Mouse (Mus musculus): Measurements from ENCODE around the gene Pwp2. TPM values are rescaled to one million over a fixed set of nuclear protein-coding genes. Genes with fewer than 3 reads are reported as not detected.

The Pwp2 gene
- polyA plus RNA-seq, 1 experiment from 2014 or later, result 4.2 TPM

GRCm38 (mm10) chr10:78224136-78224535 lies 39.2 kb upstream of the Pwp2 start:
- Histone ChIP-seq H3K4me1 (replicated peaks; ENCODE audit: control insufficient read depth, insufficient read depth, low read length) (no peaks in the 10 kb centered on the region; the same call in 1 of the 2 replicates), H3K27me3 (replicated peaks; ENCODE audit: control insufficient read depth, insufficient read depth, low read length) (no peaks in the 10 kb centered on the region), H3K9me3 (ENCODE audit: control insufficient read depth) (no peaks in the 10 kb centered on the region), H3K4me2 (replicated peaks; ENCODE audit: low read depth) (no peak overlapping the region), H3K9ac (ENCODE audit: low read depth, low read length) (no peak overlapping the region), H3K4me3 (ENCODE audit: low read depth, low read length) (no peak overlapping the region), H3K27ac (ENCODE audit: low read depth, low read length) (no peak overlapping the region), H3K36me3 (ENCODE audit: control insufficient read depth, insufficient read depth) (peaks cover 39% of the 10 kb centered on the region)
- ATAC-seq, result no peak
- WGBS, result 90% methylated on average over 6 of the region's 6 CpGs
- no peak for TF ChIP-seq CTCF (IDR thresholded peaks at IDR 0.05; ENCODE audit: low read depth)

DNA sequence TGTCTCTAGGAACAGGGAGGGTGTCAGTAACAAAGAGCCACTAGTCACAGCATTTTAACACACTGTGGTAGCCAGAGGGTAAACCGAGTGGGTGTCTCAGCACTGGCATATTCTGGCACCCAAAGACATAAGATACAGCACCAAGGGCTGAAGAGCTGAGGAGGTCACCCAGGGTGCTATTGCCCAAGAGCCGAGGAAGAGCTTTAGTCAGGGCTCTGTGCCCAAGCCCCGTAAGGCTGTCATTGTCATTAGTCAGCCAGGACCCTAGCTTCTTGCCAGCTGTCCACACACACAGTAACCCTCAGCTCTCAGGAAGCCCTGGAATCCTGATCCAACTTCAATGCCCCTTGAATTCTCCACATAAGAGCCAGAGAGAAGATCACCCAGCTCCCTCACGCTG lies 38.0 kb upstream of the Pwp2 start:
- Histone ChIP-seq H3K36me3 (ENCODE audit: control insufficient read depth, insufficient read depth) (peaks cover 49% of the 10 kb centered on the region), H3K4me3 (ENCODE audit: low read depth, low read length) (no peak overlapping the region), H3K27ac (ENCODE audit: low read depth, low read length) (no peak overlapping the region), H3K27me3 (replicated peaks; ENCODE audit: control insufficient read depth, insufficient read depth, low read length) (no peaks in the 10 kb centered on the region), H3K9ac (ENCODE audit: low read depth, low read length) (no peak overlapping the region), H3K9me3 (ENCODE audit: control insufficient read depth) (no peaks in the 10 kb centered on the region), H3K4me2 (replicated peaks; ENCODE audit: low read depth) (no peak overlapping the region), H3K4me1 (replicated peaks; ENCODE audit: control insufficient read depth, insufficient read depth, low read length) (no peaks in the 10 kb centered on the region; the same call in 1 of the 2 replicates)
- TF ChIP-seq CTCF (IDR thresholded peaks at IDR 0.05; ENCODE audit: low read depth), result no peak
- no peak for ATAC-seq
- WGBS, result 76% methylated on average over 4 of the region's 4 CpGs

GRCm38 (mm10) chr10:78221315-78221714 lies 36.4 kb upstream of the Pwp2 start:
- Histone ChIP-seq H3K27ac (ENCODE audit: low read depth, low read length) (no peak overlapping the region), H3K9ac (ENCODE audit: low read depth, low read length) (no peak overlapping the region), H3K9me3 (ENCODE audit: control insufficient read depth) (no peaks in the 10 kb centered on the region), H3K4me1 (replicated peaks; ENCODE audit: control insufficient read depth, insufficient read depth, low read length) (no peaks in the 10 kb centered on the region), H3K27me3 (replicated peaks; ENCODE audit: control insufficient read depth, insufficient read depth, low read length) (no peaks in the 10 kb centered on the region), H3K4me3 (ENCODE audit: low read depth, low read length) (no peak overlapping the region), H3K36me3 (ENCODE audit: control insufficient read depth, insufficient read depth) (peaks cover 59% of the 10 kb centered on the region), H3K4me2 (replicated peaks; ENCODE audit: low read depth) (no peak overlapping the region)
- 93% methylated on average over 7 of the region's 7 CpGs for WGBS
- no peak for ATAC-seq
- no peak for TF ChIP-seq CTCF (IDR thresholded peaks at IDR 0.05; ENCODE audit: low read depth)

GRCm38 (mm10) chr10:78219528-78219927 lies 34.6 kb upstream of the Pwp2 start:
- TF ChIP-seq CTCF (IDR thresholded peaks at IDR 0.05; ENCODE audit: low read depth), result no peak
- H3K4me1 ChIP-seq (replicated peaks; ENCODE audit: control insufficient read depth, insufficient read depth, low read length), result no peaks in the 10 kb centered on the region
- no peak overlapping the region for H3K4me2 ChIP-seq (replicated peaks; ENCODE audit: low read depth)
- H3K27me3 ChIP-seq (replicated peaks; ENCODE audit: control insufficient read depth, insufficient read depth, low read length), result no peaks in the 10 kb centered on the region
- no peak for ATAC-seq
- peaks cover 73% of the 10 kb centered on the region for H3K36me3 ChIP-seq (ENCODE audit: control insufficient read depth, insufficient read depth)
- no peak overlapping the region for H3K27ac ChIP-seq (ENCODE audit: low read depth, low read length)
- no peak overlapping the region for H3K9ac ChIP-seq (ENCODE audit: low read depth, low read length)
- no peak overlapping the region for H3K4me3 ChIP-seq (ENCODE audit: low read depth, low read length)
- WGBS, result 93% methylated on average over 1 of the region's 1 CpGs
- H3K9me3 ChIP-seq (ENCODE audit: control insufficient read depth), result no peaks in the 10 kb centered on the region

- peaks cover 83% of the 10 kb centered on the region for H3K36me3 ChIP-seq (ENCODE audit: control insufficient read depth, insufficient read depth)
- H3K4me2 ChIP-seq (replicated peaks; ENCODE audit: low read depth), result no peak overlapping the region
- H3K9me3 ChIP-seq (ENCODE audit: control insufficient read depth), result no peaks in the 10 kb centered on the region
- no peaks in the 10 kb centered on the region for H3K4me1 ChIP-seq (replicated peaks; ENCODE audit: control insufficient read depth, insufficient read depth, low read length)
- no peaks in the 10 kb centered on the region for H3K27me3 ChIP-seq (replicated peaks; ENCODE audit: control insufficient read depth, insufficient read depth, low read length)
- no peak overlapping the region for H3K27ac ChIP-seq (ENCODE audit: low read depth, low read length)
- WGBS, result 82% methylated on average over 6 of the region's 6 CpGs
- ATAC-seq, result no peak
- no peak overlapping the region for H3K9ac ChIP-seq (ENCODE audit: low read depth, low read length)
- H3K4me3 ChIP-seq (ENCODE audit: low read depth, low read length), result no peak overlapping the region
- no peak for TF ChIP-seq CTCF (IDR thresholded peaks at IDR 0.05; ENCODE audit: low read depth)
Measured at GRCm38 (mm10) chr10:78218576-78218975, 33.6 kb upstream of the Pwp2 start.

DNA sequence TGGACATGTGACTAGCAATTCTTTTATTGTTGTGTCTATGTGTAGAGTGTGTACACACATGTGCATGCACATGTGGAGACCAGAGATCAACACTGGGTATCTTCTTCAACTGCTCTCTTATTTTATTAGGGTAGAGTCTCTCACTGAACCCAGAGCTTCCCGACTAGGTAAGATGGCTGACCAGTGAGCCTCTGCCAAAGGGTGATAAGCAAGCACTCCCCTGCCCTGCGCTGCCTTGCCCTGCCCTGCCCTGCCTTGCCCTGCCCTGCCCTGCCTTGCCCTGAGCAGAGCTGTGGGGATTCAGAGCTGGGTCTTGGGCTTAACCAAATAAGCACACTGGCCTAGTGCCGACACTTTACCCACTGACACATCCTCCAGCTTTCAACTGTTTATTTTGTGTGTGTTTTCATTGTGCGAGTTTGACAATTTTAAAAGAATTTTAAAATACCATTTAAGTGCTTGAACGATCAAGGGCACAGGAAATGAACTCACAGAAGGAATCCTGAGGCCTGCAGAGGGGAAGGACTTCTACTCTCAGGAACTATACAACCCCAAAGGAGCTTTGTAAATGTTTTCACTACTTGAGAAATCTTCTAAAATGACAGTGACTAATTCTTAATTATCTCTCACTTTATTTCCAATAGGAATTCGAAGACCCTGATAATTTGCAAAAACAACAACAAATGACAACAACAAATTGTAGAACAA lies 31.6 kb upstream of the Pwp2 start:
- no peaks in the 10 kb centered on the region for H3K4me1 ChIP-seq (replicated peaks; ENCODE audit: control insufficient read depth, insufficient read depth, low read length)
- no peak overlapping the region for H3K4me3 ChIP-seq (ENCODE audit: low read depth, low read length)
- H3K9ac ChIP-seq (ENCODE audit: low read depth, low read length), result no peak overlapping the region
- H3K9me3 ChIP-seq (ENCODE audit: control insufficient read depth), result no peaks in the 10 kb centered on the region
- TF ChIP-seq CTCF (IDR thresholded peaks at IDR 0.05; ENCODE audit: low read depth), result no peak
- peaks cover 86% of the 10 kb centered on the region for H3K36me3 ChIP-seq (ENCODE audit: control insufficient read depth, insufficient read depth)
- no peak overlapping the region for H3K4me2 ChIP-seq (replicated peaks; ENCODE audit: low read depth)
- 71% methylated on average over 6 of the region's 6 CpGs for WGBS
- no peak for ATAC-seq
- H3K27ac ChIP-seq (ENCODE audit: low read depth, low read length), result no peak overlapping the region
- H3K27me3 ChIP-seq (replicated peaks; ENCODE audit: control insufficient read depth, insufficient read depth, low read length), result no peaks in the 10 kb centered on the region
